Mouse (Mus musculus) neural tube, embryonic 11.5 days (tissue): ENCODE results near the gene Irgc1. TPM values are rescaled to one million over a fixed set of nuclear protein-coding genes. Genes with fewer than 3 reads are reported as not detected.
A peak's percentile ranks its signal among the peaks of the same experiment; 100 is the strongest.

Experiments used
- ATAC-seq: fragments of 200-750 bp; cut with Nextera tagmentation; 2 replicates; pipeline ENCODE4 v1.8.0; 2017; ENCODE audit warnings: moderate number of reproducible peaks, mild to moderate bottlenecking, moderate TSS enrichment, moderate library complexity; ENCODE audit not compliant: insufficient read depth, low FRiP score, low TSS enrichment
- DNase-seq: peaks from one replicate; pipeline ENCODE4 v3.0.0-alpha.2; 2015; ENCODE audit warnings: low spot score
- H3K27ac ChIP-seq: fragments of 300-500 bp; sonication (generic); 2 replicates; pipeline ENCODE4 v1.5.1; 2014; ENCODE audit warnings: low read depth, mild to moderate bottlenecking, low read length
- H3K27me3 ChIP-seq: fragments of 300-500 bp; sonication (generic); 2 replicates; pipeline ENCODE4 v1.6.1; 2014; ENCODE audit warnings: mild to moderate bottlenecking, low read length, mixed read lengths; ENCODE audit not compliant: control insufficient read depth, insufficient read depth
- H3K36me3 ChIP-seq: fragments of 300-500 bp; sonication (generic); 2 replicates; pipeline ENCODE4 v1.6.1; 2014; ENCODE audit warnings: mild to moderate bottlenecking, low read length, moderate library complexity, mixed read lengths; ENCODE audit not compliant: control insufficient read depth, insufficient read depth
- H3K4me1 ChIP-seq: fragments of 300-500 bp; sonication (generic); 2 replicates; pipeline ENCODE4 v1.6.1; 2014; ENCODE audit warnings: low read length, mixed read lengths; ENCODE audit not compliant: control insufficient read depth, insufficient read depth
- H3K4me2 ChIP-seq: fragments of 300-500 bp; sonication (generic); 2 replicates; pipeline ENCODE4 v1.6.1; 2014; ENCODE audit warnings: low read depth, mild to moderate bottlenecking, moderate library complexity
- H3K4me3 ChIP-seq: fragments of 300-500 bp; sonication (generic); 2 replicates; pipeline ENCODE4 v1.5.1; 2014; ENCODE audit warnings: low read depth, low read length
- H3K9ac ChIP-seq: fragments of 300-500 bp; sonication (generic); 2 replicates; pipeline ENCODE4 v1.6.1; 2014; ENCODE audit warnings: mild to moderate bottlenecking, low read length
- H3K9me3 ChIP-seq: fragments of 300-500 bp; sonication (generic); 2 replicates; pipeline ENCODE4 v1.6.1; 2016; ENCODE audit warnings: low read length; ENCODE audit not compliant: control insufficient read depth
- WGBS: fragments of 180-500 bp; shearing (Covaris S2); extraction: QIAGEN DNeasy Blood & Tissue Kit; methylation state at CpG from one replicate; pipeline ENCODE4 v1.1.7; 2014; 5-methylcytosine and 5-hydroxymethylcytosine counted together
- polyA plus RNA-seq: library from polyadenylated mRNA; unstranded; fragments of >200 nt; fragmentation: Nextera tagmentation; extraction: Ambion mirVana; gene quantifications from 2 replicates; pipeline ENCODE4 v1.2.1, GENCODE M21; 2014

Gene Irgc1
- polyA plus RNA-seq, 1 experiment from 2014 or later = not detected

DNA sequence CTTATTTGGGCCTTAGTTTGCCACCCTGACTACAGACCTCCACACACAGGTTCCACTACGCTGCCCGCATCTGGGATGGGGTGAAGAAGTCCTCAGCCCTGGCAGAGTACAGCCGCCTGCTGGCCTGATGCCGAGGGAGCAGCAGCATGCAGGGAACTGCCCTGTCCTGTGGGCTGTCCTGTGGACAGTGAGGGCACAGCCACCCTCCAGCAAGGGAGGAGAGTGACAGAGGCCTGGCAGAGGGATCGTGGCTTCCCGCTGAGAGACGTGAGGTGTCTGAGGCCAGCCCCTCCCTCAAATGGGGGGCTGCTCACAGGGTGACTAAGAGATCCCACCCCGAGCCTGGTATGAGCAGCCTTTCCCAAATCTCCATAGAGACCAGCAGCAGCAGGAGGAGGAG, 29.8 kb downstream of the Irgc1 start:
- Histone ChIP-seq H3K27ac (no peak overlapping the region), H3K9ac (no peak overlapping the region), H3K4me2 (no peak overlapping the region), H3K4me3 (no peak overlapping the region), H3K36me3 (no peaks in the 10 kb centered on the region; the same call in none of the 2 replicates), H3K4me1 (peaks cover 3% of the 10 kb centered on the region; the same call in 1 of the 2 replicates), H3K27me3 (no peaks in the 10 kb centered on the region), H3K9me3 (no peaks in the 10 kb centered on the region)
- DNase-seq = no peak
- WGBS = 83% methylated on average over 8 of the region's 8 CpGs
- ATAC-seq = no peak

DNA sequence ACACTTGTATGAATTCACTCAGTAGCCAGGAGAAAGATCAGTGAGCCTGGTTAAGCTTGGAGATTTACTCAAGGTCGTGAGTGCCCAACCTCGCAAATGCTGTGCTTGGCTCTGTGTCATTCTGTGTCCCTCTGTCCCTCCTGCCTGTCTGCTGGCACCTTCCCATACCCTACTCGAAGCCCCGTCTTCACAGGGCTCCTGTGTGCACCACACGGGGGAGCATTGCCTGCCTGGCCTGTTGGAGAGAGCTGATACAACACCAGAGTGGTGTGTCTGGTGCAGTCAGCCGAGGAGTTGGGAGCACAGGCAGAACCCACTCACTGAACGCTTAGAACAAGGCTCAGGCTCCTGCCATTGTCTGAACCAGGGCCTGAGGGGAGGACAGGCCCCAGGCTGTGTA, 30.4 kb downstream of the Irgc1 start:
- H3K27ac ChIP-seq = no peak overlapping the region
- no peak overlapping the region for H3K4me3 ChIP-seq
- no peak overlapping the region for H3K9ac ChIP-seq
- no peak overlapping the region for H3K4me2 ChIP-seq
- no peaks in the 10 kb centered on the region; the same call in none of the 2 replicates for H3K36me3 ChIP-seq
- ATAC-seq (no peak), DNase-seq (no peak)
- 83% methylated on average over 7 of the region's 7 CpGs for WGBS
- peaks cover 3% of the 10 kb centered on the region; the same call in 1 of the 2 replicates for H3K4me1 ChIP-seq
- no peaks in the 10 kb centered on the region for H3K9me3 ChIP-seq
- no peaks in the 10 kb centered on the region for H3K27me3 ChIP-seq

DNA sequence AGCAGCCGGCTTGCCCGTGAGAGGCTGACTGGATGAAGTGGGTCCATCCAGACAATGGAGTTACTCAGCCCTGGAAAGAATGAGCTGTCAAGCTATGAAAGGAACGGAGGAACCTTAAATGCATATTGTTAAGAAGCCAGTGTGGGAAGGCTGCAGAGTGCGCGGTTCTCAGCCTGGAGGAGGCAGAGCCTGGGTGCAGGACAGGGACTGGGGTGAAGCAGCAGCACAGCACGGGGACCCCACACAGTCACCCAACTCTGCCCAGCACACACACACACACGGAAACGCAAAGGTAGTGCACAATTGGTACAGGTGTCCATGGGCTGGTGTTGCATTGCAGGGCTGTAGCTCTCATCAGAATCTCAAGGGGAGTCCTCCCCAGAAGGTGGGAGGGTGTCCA, 32.5 kb downstream of the Irgc1 start:
- no peak for ATAC-seq
- WGBS = 52% methylated on average over 8 of the region's 8 CpGs
- H3K27me3 ChIP-seq = no peaks in the 10 kb centered on the region
- DNase-seq = peak; percentile 33
- H3K9ac ChIP-seq = peak overlapping the region; percentile 7; the same call in 1 of the 2 replicates
- no peaks in the 10 kb centered on the region for H3K9me3 ChIP-seq
- H3K36me3 ChIP-seq = peaks cover 4% of the 10 kb centered on the region
- H3K4me2 ChIP-seq = no peak overlapping the region
- H3K4me3 ChIP-seq = no peak overlapping the region
- no peak overlapping the region for H3K27ac ChIP-seq
- H3K4me1 ChIP-seq = peaks cover 3% of the 10 kb centered on the region; the same call in 1 of the 2 replicates

DNA sequence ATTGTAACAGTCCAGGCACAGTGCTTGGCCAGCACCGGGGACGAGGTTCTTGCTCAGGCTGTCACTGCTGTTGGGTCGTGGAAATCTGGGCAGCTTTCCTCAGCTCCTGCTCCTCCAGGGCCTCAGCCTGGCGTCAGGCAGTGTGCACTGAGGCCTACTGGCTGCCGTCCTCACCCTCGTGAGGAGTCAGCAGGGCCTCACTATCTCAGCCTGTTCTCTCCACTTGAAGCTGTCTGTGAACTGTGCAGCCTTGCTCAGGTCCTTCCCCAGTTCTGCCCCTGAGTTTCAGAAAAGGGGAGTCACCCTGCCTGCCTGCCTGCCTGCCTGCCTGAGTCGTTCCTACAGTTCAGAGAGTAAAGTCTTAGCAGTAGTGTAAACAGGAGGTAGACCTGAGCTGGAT, 36.8 kb downstream of the Irgc1 start:
- Histone ChIP-seq H3K27me3 (no peaks in the 10 kb centered on the region), H3K27ac (no peak overlapping the region), H3K9ac (no peak overlapping the region), H3K4me3 (no peak overlapping the region), H3K4me2 (no peak overlapping the region), H3K4me1 (peaks cover 3% of the 10 kb centered on the region; the same call in 1 of the 2 replicates), H3K36me3 (peaks cover 4% of the 10 kb centered on the region; the same call in 1 of the 2 replicates), H3K9me3 (no peaks in the 10 kb centered on the region)
- ATAC-seq (no peak), DNase-seq (no peak)
- 87% methylated on average over 7 of the region's 7 CpGs for WGBS

DNA sequence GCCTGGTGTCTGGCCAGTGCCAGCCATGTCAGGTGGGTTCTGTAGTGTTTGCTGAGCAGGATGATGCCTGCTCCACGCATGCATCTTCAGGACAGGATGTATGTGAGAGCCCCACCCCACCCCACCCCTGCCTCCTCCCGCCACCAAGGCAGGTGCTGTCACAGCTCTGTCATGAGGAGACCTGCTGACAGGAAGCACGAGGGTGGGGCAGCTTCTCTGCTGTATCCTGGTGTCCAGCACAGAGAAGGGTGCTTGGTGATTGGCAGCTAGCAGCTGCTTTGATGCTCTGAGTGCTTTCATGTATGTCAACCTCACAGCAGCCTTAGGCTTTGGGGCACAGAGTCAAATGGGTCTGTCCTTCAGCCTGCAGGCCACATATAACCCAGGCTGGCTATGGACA, 38.5 kb downstream of the Irgc1 start:
- Histone ChIP-seq H3K9me3 (no peaks in the 10 kb centered on the region), H3K4me3 (no peak overlapping the region), H3K9ac (no peak overlapping the region), H3K27me3 (no peaks in the 10 kb centered on the region), H3K4me1 (no peaks in the 10 kb centered on the region), H3K27ac (no peak overlapping the region), H3K36me3 (peaks cover 4% of the 10 kb centered on the region; the same call in 1 of the 2 replicates), H3K4me2 (no peak overlapping the region)
- no peak for ATAC-seq
- WGBS = 82% methylated on average over 3 of the region's 3 CpGs
- no peak for DNase-seq

DNA sequence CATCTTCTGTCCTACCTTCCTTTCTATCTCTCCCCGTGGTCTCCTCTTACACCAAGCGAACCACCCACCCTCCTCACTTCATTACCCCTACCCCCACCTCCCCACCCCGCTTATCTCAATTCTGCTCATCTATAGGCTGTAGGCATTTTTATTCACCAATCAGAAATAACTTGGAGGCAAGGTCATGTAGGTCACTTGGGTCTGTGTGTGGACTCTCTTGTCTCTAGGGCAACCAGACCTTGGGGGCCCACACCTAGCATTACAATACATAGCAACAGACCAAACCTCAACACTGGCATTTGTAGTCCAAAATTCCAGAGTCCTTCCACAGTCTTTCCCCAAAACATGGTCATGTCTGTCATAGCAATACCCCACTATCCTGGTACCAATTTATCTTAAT, 41.3 kb downstream of the Irgc1 start:
- Histone ChIP-seq H3K27me3 (no peaks in the 10 kb centered on the region), H3K9ac (no peak overlapping the region), H3K27ac (no peak overlapping the region), H3K9me3 (no peaks in the 10 kb centered on the region), H3K4me2 (no peak overlapping the region), H3K4me3 (no peak overlapping the region), H3K4me1 (no peaks in the 10 kb centered on the region), H3K36me3 (peaks cover 4% of the 10 kb centered on the region; the same call in 1 of the 2 replicates)
- WGBS = 79% methylated on average over 3 of the region's 3 CpGs
- ATAC-seq (no peak), DNase-seq (no peak)

DNA sequence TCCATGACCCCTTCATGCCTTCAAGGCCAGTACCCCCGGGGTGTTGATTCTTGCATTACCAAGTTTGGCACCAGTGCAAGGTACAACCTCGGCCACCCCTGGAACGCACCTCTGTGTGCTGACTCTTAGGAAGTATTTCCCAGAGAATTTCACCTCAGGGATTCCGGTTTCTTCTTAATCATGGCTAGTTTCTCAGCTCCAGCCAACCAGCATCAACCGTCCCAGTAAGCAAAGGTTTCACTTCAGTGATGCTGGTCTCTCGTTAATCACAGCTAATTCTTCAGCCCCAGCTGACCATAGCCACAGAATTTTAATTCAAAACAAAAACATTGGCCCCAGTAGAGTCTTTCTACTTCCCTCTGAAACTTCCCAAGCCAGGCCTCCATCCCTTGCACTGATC, 42.0 kb downstream of the Irgc1 start:
- no peaks in the 10 kb centered on the region for H3K4me1 ChIP-seq
- 93% methylated on average over 6 of the region's 6 CpGs for WGBS
- ATAC-seq = no peak
- no peak overlapping the region for H3K4me3 ChIP-seq
- no peak overlapping the region for H3K9ac ChIP-seq
- DNase-seq = no peak
- H3K27me3 ChIP-seq = no peaks in the 10 kb centered on the region
- H3K27ac ChIP-seq = no peak overlapping the region
- no peaks in the 10 kb centered on the region for H3K9me3 ChIP-seq
- no peak overlapping the region for H3K4me2 ChIP-seq
- H3K36me3 ChIP-seq = peaks cover 4% of the 10 kb centered on the region

DNA sequence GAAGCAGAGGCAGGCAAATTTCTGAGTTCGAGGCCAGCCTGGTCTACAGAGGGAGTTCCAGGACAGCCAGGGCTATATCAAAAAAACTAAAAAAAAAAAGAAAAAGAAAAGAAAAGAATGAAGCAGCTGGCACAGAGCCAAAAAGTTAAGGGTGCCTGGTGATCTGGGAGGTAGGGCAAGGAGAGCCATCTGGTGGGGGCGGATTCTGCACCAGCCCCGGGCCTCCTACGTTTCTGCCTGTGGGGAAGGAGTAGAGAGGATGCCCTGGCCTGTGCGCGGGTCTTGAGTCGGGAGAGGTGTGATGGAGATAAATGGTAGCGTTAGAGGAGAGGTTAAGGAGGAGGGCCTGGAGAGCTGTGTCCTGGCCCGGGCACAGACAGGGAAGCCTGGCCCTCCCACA, 43.9 kb downstream of the Irgc1 start:
- no peak overlapping the region for H3K4me3 ChIP-seq
- no peak overlapping the region for H3K9ac ChIP-seq
- 92% methylated on average over 9 of the region's 9 CpGs for WGBS
- H3K27ac ChIP-seq = no peak overlapping the region
- no peaks in the 10 kb centered on the region for H3K9me3 ChIP-seq
- peaks cover 6% of the 10 kb centered on the region for H3K36me3 ChIP-seq
- no peak overlapping the region for H3K4me2 ChIP-seq
- no peaks in the 10 kb centered on the region for H3K27me3 ChIP-seq
- no peak for DNase-seq
- ATAC-seq = no peak
- no peaks in the 10 kb centered on the region for H3K4me1 ChIP-seq

DNA sequence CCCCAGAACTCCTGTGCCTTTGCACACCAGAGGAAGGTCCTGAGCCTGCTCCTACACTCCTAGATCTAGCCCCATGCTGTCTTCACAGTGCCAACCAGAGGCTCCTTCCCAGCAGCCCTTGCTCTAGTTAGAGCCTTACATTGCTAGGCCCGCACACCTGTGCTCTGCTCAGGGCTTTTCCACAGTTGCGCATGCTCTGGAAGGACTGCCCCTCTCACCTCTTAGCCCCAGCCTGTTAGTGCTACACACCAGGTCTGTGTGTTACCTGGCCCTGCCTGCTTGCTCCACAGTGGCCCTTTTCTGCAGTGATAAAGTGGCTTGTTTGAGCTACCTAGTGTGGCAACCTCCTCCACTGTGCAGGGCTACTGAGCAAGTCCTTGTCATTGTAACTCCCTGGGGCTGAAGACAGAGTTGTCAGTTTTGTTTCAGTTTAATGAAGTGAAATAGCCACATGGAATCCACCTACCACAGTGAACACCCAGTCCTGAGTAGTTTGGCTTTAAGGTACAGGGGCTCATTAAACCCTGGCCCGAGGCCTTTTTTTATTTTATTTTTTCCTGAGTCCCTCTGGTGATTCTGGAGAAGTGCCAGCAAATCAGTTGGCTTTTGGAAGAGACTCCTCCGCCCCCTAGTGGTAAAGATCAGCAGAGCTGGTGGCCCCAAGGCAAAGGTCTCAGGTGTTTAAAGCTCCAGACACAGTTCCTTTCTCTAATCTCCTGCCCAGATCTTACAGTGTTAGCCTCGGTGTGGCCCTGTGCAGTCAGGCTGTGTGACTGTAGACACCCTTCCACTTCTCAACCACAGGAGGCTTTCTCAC, 45.4 kb downstream of the Irgc1 start:
- H3K4me3 ChIP-seq = no peak overlapping the region
- H3K9ac ChIP-seq = no peak overlapping the region
- H3K36me3 ChIP-seq = peaks cover 8% of the 10 kb centered on the region
- WGBS = 57% methylated on average over 5 of the region's 5 CpGs
- no peaks in the 10 kb centered on the region; the same call in 1 of the 2 replicates for H3K9me3 ChIP-seq
- no peaks in the 10 kb centered on the region for H3K4me1 ChIP-seq
- no peak overlapping the region for H3K4me2 ChIP-seq
- DNase-seq (peak; percentile 71), ATAC-seq (peak; percentile 66; the same call in 1 of the 2 replicates)
- no peaks in the 10 kb centered on the region for H3K27me3 ChIP-seq
- 0 out of 2 replicates have a peak overlapping the region, but pooled peaks have one; percentile 27 for H3K27ac ChIP-seq
